Mouse (Mus musculus): ENCODE results near the gene Trir. TPM values are rescaled to one million over a fixed set of nuclear protein-coding genes. Genes with fewer than 3 reads are reported as not detected.
A peak's percentile ranks its signal among the peaks of the same experiment; 100 is the strongest.

The Trir gene
- total and polyA plus RNA-seq, 2 experiments, result 69.5 to 94.1 TPM

DNA sequence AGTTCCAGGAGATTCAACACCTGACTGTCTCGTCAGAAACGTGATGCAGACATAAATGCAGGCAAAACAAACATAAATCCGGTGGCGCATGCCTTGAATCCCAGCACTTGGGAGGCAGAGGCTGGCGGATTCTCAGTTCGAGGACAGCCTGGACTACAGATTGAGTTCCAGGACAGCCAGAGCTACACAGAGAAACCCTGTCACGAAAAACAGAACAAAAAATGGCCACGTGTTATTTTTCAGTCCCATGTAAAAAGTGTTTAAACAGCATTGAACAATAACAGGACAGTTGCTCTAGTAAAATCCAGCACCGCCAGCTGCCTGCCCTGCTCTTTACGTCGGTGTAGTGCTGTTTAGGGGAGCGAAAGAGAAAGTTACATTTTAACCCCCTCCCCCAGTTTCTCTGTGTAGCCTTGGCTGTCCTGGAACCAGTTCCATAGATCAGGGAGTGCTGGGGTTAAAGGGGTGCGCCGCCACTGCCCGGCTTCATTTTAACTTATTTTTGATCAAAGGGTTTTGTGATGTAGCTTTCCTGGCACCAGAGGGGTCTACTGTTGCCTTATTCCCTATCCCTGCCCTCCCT is 9.2 kb downstream of the Trir start:
- Histone ChIP-seq H3K27ac (replicated peaks; ENCODE audit: insufficient read depth, low read depth, low read length) (peak overlapping the region; percentile 95), H3K36me3 (ENCODE audit: control insufficient read depth, insufficient read depth, low read length) (peaks cover 2% of the 10 kb centered on the region), H3K27me3 (ENCODE audit: control insufficient read depth, insufficient read depth, low read length) (no peaks in the 10 kb centered on the region), H3K9ac (ENCODE audit: low read depth, low read length) (peak overlapping the region; percentile 82), H3K4me1 (ENCODE audit: control insufficient read depth, insufficient read depth, low read length) (peaks cover 20% of the 10 kb centered on the region), H3K4me3 (ENCODE audit: insufficient read depth, low read depth, low read length) (peak overlapping the region; percentile 67), H3K79me2 (ENCODE audit: control insufficient read depth, insufficient read depth, low read length) (peaks cover 14% of the 10 kb centered on the region; the same call in 1 of the 2 replicates)
- peak; percentile 67 for DNase-seq (ENCODE audit: extremely low read depth, low read depth, low spot score)
- under 1% methylated on average over 15 of the region's 15 CpGs for WGBS
- no peak for TF ChIP-seq POLR2A (IDR thresholded peaks at IDR 0.05; ENCODE audit: extremely low read depth, insufficient read depth, low read length)
- TF ChIP-seq CTCF (IDR thresholded peaks at IDR 0.05; ENCODE audit: low read depth, low read length), result no peak

DNA sequence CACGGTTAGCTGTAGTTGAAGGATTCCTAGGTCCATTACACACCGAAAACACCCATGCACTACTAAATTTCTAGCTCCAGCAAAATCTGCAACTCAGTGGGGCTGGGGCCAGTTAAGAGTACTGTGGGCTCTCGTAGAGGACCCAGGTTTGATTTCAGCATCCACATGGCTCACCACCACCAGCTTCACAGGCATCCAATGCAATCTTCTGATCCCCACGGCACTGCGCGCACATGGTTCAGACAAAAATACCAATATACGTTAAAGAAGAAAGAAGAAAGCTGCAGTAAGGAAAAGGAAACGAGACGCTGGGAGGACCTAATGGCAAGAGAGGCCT is 9.7 kb downstream of the Trir start:
- peak overlapping the region; percentile 67 for H3K4me3 ChIP-seq (ENCODE audit: insufficient read depth, low read depth, low read length)
- under 1% methylated on average over 9 of the region's 9 CpGs for WGBS
- peaks cover 20% of the 10 kb centered on the region for H3K4me1 ChIP-seq (ENCODE audit: control insufficient read depth, insufficient read depth, low read length)
- peaks cover 14% of the 10 kb centered on the region; the same call in 1 of the 2 replicates for H3K79me2 ChIP-seq (ENCODE audit: control insufficient read depth, insufficient read depth, low read length)
- TF ChIP-seq CTCF (IDR thresholded peaks at IDR 0.05; ENCODE audit: low read depth, low read length), result no peak
- peak overlapping the region; percentile 95 for H3K27ac ChIP-seq (replicated peaks; ENCODE audit: insufficient read depth, low read depth, low read length)
- DNase-seq (ENCODE audit: extremely low read depth, low read depth, low spot score), result no peak
- H3K9ac ChIP-seq (ENCODE audit: low read depth, low read length), result peak overlapping the region; percentile 82
- H3K36me3 ChIP-seq (ENCODE audit: control insufficient read depth, insufficient read depth, low read length), result peaks cover 4% of the 10 kb centered on the region
- H3K27me3 ChIP-seq (ENCODE audit: control insufficient read depth, insufficient read depth, low read length), result no peaks in the 10 kb centered on the region

- DNase-seq (ENCODE audit: extremely low read depth, low read depth, low spot score), result peak; percentile 95
- peaks cover 18% of the 10 kb centered on the region for H3K4me1 ChIP-seq (ENCODE audit: control insufficient read depth, insufficient read depth, low read length)
These were observed 10.2 kb downstream of the Trir start, which contains the start of gene Tnpo2 for GRCm38 (mm10) chr8:85036718-85037365. Gene Tnpo2 (plus strand): TSS chr8:85036915.

GRCm38 (mm10) chr8:85037366-85037680 is 10.7 kb downstream of the Trir start:
- TF ChIP-seq CTCF (IDR thresholded peaks at IDR 0.05; ENCODE audit: low read depth, low read length) (no peak), POLR2A (IDR thresholded peaks at IDR 0.05; ENCODE audit: extremely low read depth, insufficient read depth, low read length) (no peak)
- Histone ChIP-seq H3K36me3 (ENCODE audit: control insufficient read depth, insufficient read depth, low read length) (peaks cover 2% of the 10 kb centered on the region; the same call in 1 of the 2 replicates), H3K9ac (ENCODE audit: low read depth, low read length) (peak overlapping the region; percentile 91), H3K27me3 (ENCODE audit: control insufficient read depth, insufficient read depth, low read length) (no peaks in the 10 kb centered on the region), H3K4me1 (ENCODE audit: control insufficient read depth, insufficient read depth, low read length) (peaks cover 15% of the 10 kb centered on the region), H3K79me2 (ENCODE audit: control insufficient read depth, insufficient read depth, low read length) (peaks cover 14% of the 10 kb centered on the region; the same call in 1 of the 2 replicates), H3K4me3 (ENCODE audit: insufficient read depth, low read depth, low read length) (peak overlapping the region; percentile 78), H3K27ac (replicated peaks; ENCODE audit: insufficient read depth, low read depth, low read length) (peak overlapping the region; percentile 60)
- WGBS, result 0% methylated on average over 14 of the region's 14 CpGs
- no peak for DNase-seq (ENCODE audit: extremely low read depth, low read depth, low spot score)

More at GRCm38 (mm10) chr8:85036718-85037365, 10.2 kb downstream of the Trir start, which contains the start of gene Tnpo2:
- Histone ChIP-seq H3K27ac (replicated peaks; ENCODE audit: insufficient read depth, low read depth, low read length) (peak within 1 kb of the TSS; percentile 95), H3K36me3 (ENCODE audit: control insufficient read depth, insufficient read depth, low read length) (peaks cover 2% of the 10 kb centered on the region), H3K4me3 (ENCODE audit: insufficient read depth, low read depth, low read length) (peak within 1 kb of the TSS; percentile 78), H3K79me2 (ENCODE audit: control insufficient read depth, insufficient read depth, low read length) (peaks cover 14% of the 10 kb centered on the region; the same call in 1 of the 2 replicates), H3K9ac (ENCODE audit: low read depth, low read length) (peak within 1 kb of the TSS; percentile 91), H3K27me3 (ENCODE audit: control insufficient read depth, insufficient read depth, low read length) (no peaks in the 10 kb centered on the region)
- under 1% methylated on average over 58 of the region's 59 CpGs for WGBS
- TF ChIP-seq CTCF (IDR thresholded peaks at IDR 0.05; ENCODE audit: low read depth, low read length) (no peak), POLR2A (IDR thresholded peaks at IDR 0.05; ENCODE audit: extremely low read depth, insufficient read depth, low read length) (0 out of 2 replicates have a peak, but pooled peaks have one; percentile 11)

DNA sequence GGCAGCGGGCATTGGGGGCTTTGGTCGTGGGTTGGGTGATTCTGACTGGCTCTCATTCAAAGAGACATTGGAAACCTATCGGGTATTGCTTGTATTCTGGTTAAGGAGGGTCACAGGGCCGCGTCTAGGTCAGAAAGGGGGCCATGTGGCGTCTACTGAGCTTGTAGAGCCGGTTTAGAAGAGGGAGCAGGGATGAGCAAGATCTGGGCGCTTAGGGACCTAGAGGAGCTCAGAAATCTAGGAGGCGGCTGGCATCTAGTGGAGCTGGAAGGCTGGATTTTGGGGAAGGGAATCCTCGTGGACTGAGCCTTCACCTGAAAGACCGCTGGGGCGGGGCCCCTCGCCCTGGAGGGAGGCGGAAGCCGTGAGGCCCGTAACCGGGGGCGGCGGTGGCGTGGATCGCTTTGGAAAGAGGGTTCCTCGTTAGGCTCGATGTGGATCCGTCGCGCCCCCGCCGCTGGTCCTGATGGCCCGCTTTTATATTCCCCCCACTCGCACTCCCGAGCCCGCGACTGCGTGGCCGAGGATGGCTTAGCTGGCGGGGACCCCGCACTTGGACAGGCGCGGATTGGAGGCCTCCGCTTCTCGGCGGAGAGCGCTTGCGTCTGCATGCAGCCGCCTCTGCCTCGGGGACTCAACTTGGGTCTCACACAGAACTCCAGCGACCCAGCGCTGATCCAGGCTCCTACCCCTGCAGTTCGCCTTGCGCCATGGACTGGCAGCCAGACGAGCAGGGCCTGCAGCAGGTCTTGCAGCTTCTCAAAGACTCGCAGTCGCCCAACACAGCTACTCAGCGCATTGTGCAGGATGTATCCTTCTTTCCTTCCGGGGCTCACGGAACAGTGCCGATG is 11.3 kb downstream of the Trir start:
- TF ChIP-seq CTCF (IDR thresholded peaks at IDR 0.05; ENCODE audit: low read depth, low read length) (no peak), POLR2A (IDR thresholded peaks at IDR 0.05; ENCODE audit: extremely low read depth, insufficient read depth, low read length) (no peak)
- Histone ChIP-seq H3K27me3 (ENCODE audit: control insufficient read depth, insufficient read depth, low read length) (no peaks in the 10 kb centered on the region), H3K36me3 (ENCODE audit: control insufficient read depth, insufficient read depth, low read length) (peaks cover 2% of the 10 kb centered on the region; the same call in 1 of the 2 replicates), H3K4me3 (ENCODE audit: insufficient read depth, low read depth, low read length) (peak overlapping the region; percentile 78), H3K27ac (replicated peaks; ENCODE audit: insufficient read depth, low read depth, low read length) (peak overlapping the region; percentile 19; the same call in 1 of the 2 replicates), H3K9ac (ENCODE audit: low read depth, low read length) (peak overlapping the region; percentile 91), H3K4me1 (ENCODE audit: control insufficient read depth, insufficient read depth, low read length) (peaks cover 9% of the 10 kb centered on the region), H3K79me2 (ENCODE audit: control insufficient read depth, insufficient read depth, low read length) (peaks cover 14% of the 10 kb centered on the region; the same call in 1 of the 2 replicates)
- DNase-seq (ENCODE audit: extremely low read depth, low read depth, low spot score), result peak; percentile 35
- 3% methylated on average over 57 of the region's 57 CpGs for WGBS
